Mouse (Mus musculus): ENCODE measurements around the gene Scin.

DNA sequence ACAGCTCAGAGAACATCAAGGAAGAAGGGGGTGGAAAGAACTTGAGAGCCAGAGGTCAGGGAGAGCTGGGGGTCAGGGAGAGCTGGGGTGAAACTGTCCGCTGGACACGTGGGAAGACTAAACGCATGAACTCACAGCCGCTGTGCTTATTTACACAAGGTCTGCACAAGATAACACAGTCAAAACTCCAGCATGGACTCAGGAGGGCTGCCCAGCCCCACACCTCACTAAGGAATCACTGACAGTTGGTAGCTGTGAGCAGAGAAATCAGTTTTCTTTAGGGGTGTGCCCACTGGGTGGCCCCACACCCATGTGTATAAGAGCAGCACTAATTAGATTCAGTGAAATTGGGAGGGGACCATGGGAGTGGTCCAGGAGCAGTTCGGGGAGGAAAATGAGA, 27.2 kb downstream of the Scin start:
- TF ChIP-seq CTCF (IDR thresholded peaks at IDR 0.05; ENCODE audit: extremely low read depth, insufficient read depth, insufficient read length, insufficient replicate concordance) = no peak
- no peak for TF ChIP-seq POLR2A (IDR thresholded peaks at IDR 0.05; ENCODE audit: low read depth, low read length)
